Mouse (Mus musculus) bone marrow macrophage, adult 2 months (primary cell): ENCODE results near the gene Pik3cg.

Source experiments
- CTCF ChIP-seq: IDR thresholded peaks from 2 replicates; pipeline ENCODE4 v1.5.1; 2012; ENCODE audit warnings: low read depth, mild to moderate bottlenecking, low read length, moderate library complexity
- POLR2A ChIP-seq: IDR thresholded peaks from 2 replicates; pipeline ENCODE4 v1.6.1; 2012; ENCODE audit warnings: mild to moderate bottlenecking, low read depth, low read length, borderline replicate concordance

DNA sequence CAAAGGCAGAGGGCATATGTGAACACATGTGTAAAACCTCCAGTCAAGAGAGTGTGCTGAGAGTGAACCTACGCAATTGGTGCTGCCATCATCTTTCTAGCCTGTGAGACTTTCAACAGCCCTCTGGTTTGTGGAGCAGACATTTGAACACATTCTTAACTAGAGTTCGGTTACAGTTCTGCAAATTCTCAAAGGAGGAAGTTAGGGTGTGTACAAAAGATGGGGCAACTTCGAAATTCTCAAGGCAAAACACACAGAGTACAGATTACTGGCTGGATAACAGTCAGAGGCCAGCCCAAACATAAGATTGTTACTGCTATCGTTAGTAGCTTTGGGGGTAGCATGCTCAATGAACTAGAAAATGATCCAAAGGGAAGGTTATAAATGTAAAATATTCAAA lies 9.0 kb downstream of the Pik3cg start:
- TF ChIP-seq POLR2A: no peak
- TF ChIP-seq CTCF: no peak
